Mouse (Mus musculus): ENCODE measurements around the gene Sbno2.

DNA sequence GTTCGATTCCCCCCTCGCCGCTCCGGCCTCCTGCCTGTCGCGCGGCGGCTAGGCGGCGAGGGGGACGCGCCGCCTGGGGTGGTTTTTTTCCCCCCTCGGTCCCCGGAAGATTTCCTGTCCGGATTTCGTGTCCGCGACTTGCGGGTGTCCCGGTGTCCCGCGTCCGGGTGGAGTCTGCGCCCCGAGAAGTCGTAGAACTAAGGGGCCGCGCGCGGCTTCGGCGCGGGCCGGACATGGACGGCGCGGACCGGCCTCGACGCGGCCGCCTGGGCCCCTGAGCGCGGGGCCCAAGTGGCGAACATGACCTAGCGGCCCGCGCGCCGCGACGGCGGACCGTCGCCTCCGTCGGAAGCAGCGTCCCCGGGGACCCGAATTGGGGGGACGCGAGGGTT, 10.6 kb upstream of the Sbno2 start:
- no peak for TF ChIP-seq CTCF (IDR thresholded peaks at IDR 0.05; ENCODE audit: control insufficient read depth, insufficient read depth, insufficient read length)
- no peak for TF ChIP-seq USF1 (IDR thresholded peaks at IDR 0.05; ENCODE audit: low read depth)
- no peak for TF ChIP-seq CEBPB (IDR thresholded peaks at IDR 0.05; ENCODE audit: low read depth)
- TF ChIP-seq MAX (IDR thresholded peaks at IDR 0.05), result no peak
- no peak for TF ChIP-seq MYOD1 (IDR thresholded peaks at IDR 0.05; ENCODE audit: control insufficient read depth, insufficient read length, low read depth)
